Mouse (Mus musculus) G1E-ER4 (cell line): ENCODE data around the gene Egfl6. TPM values are rescaled to one million over a fixed set of nuclear protein-coding genes. Genes with fewer than 3 reads are reported as not detected.

Experiments used
- GATA1 ChIP-seq: IDR thresholded peaks from one replicate; pipeline ENCODE4 v1.8.0; 2012; ENCODE audit warnings: low read length, inconsistent platforms
- polyA plus RNA-seq: library from polyadenylated mRNA; stranded (reverse); fragments of >175 nt; gene quantifications from 2 replicates; pipeline ENCODE4 v1.2.3, GENCODE M21; 2012

Gene Egfl6
- polyA plus RNA-seq, 1 experiment = not detected

DNA sequence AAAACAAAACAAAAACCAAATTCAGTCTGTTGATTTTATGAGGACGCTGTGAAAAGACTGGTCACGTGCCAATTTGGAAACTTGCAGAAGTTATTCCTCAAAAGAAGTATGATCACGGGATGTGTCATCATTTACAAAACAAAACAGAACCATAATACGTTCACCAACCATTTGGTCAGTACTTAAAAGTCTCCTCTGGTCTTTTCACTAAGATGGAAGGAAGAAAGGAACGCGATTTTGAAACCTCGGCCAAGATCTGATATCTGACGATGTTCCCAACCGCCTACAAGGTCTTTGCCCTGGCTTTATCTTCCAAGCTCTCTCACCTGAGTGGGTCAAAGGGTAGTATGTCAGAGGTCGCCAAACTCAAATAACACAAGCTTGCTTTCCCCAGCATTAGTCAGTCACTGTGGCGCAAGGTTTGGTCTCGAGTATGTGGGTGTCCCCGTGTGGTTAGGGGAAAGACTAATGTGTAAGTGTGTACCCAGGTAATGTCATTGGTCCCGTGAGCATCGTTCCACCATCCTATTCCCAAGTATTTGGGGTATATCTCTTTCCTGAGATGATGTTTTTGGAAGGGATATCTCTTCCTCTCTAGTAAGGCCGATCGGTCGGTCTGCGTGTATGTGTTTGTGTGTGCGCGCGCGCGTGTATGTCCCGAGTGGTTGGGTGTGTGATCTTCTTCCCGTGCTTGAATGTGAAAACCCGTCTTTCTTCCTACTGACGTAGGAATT lies 106.7 kb downstream of the Egfl6 start:
- TF ChIP-seq GATA1 = no peak

DNA sequence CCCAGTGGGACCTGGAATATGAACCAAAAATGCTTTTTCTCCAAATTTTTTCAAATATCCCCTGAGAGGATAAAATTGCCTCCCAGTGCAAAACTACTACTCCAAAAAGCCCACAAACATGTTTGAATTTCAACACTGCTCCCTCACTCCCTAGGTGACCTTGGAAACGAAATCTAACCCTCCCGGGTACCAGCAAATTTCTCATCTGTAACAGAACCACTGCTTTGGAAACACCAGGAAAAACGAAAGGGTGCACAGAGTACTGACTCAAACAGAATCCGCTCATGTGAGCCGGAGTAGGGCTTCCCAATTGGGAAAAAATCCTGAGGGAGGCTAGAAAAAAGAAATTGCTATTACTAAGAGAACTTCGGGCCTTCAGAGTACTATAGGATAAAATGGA lies 108.1 kb downstream of the Egfl6 start:
- no peak for TF ChIP-seq GATA1

Other genes starting within 250 kb of the Egfl6 start
- gene Trappc2, start 145.1 kb downstream of the Egfl6 start, polyA plus RNA-seq = 0.13 TPM in 2 replicates
- gene Ofd1, start 145.0 kb downstream of the Egfl6 start, polyA plus RNA-seq = 2.2 and 2.7 TPM in 2 replicates
- 1.3 and 1.6 TPM in 2 replicates for gene Rab9, start 105.9 kb downstream of the Egfl6 start, polyA plus RNA-seq
- 0.76 and 1.2 TPM in 2 replicates for gene Tceanc, start 67.2 kb downstream of the Egfl6 start, polyA plus RNA-seq